14 mouse cellular contexts compared by ENCODE assay signal in the genomic region with DNA sequence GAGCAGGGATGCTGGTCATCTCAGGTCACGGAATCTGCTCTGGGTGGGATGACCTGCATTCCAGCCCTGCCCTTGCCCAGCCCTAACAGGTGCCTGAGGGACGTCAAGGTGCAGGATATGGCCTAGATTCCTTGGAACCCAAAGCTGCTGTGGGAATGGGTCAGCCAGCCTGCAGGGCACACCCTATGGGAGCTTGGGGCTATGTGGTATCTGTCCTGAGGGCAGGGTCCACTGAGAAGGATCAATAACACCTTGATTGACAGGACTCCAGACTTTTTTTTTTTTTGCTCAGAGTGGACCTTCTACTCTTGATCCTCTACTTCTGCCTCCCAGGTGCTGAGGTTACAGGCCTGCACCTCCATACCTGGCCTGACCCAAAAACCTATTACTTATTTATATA.
"Had no signal": no experiment of that assay in that cellular context is flagged by ENCODE, and none has a peak within 500 bp of the region (broad histone marks: within the 10 kb centered on the region; RNA-seq: fewer than 3 reads in every experiment).

No protein-coding gene starts in this region.

- H3K9ac ChIP-seq: lung, embryonic 14.5 days; neural tube, embryonic 15.5 days had no signal

- H3K4me2 ChIP-seq: lung, embryonic 14.5 days; neural tube, embryonic 15.5 days had no signal

- H3K36me3 ChIP-seq: limb, embryonic 10.5 days; midbrain, embryonic 10.5 days; neural tube, embryonic 15.5 days had no signal

- H3K4me1 ChIP-seq: limb, embryonic 10.5 days; midbrain, embryonic 10.5 days; neural tube, embryonic 15.5 days had no signal

- H3K4me3 ChIP-seq: limb, embryonic 10.5 days; midbrain, embryonic 10.5 days; myocyte; neural tube, embryonic 15.5 days had no signal

- H3K9me3 ChIP-seq: limb, embryonic 10.5 days; midbrain, embryonic 10.5 days; neural tube, embryonic 15.5 days had no signal

- H3K27ac ChIP-seq: limb, embryonic 10.5 days; midbrain, embryonic 10.5 days; neural tube, embryonic 15.5 days; stomach, postnatal 0 days had no signal

- H3K27me3 ChIP-seq: neural tube, embryonic 15.5 days had no signal

- DNase-seq: kidney, adult 11 months; kidney, adult 9 months; kidney, postnatal 10 days; lung, embryonic 14.5 days; lung, postnatal 10 days; lung, postnatal 4 days; midbrain, embryonic 14.5 days; thymus, adult 2 months; thymus, postnatal 36 days had no signal
